21 mouse cellular contexts compared by ENCODE assay signal in genomic region chr12:14253336-14253735, GRCm38 (mm10).
DNase-seq lines count a peak whose midpoint lies in the region.
"Had no signal": no experiment of that assay in that cellular context is flagged by ENCODE, and none has a peak within 500 bp of the region (broad histone marks: within the 10 kb centered on the region; RNA-seq: fewer than 3 reads in every experiment).

No protein-coding gene starts in this region.

- intact Hi-C loops in left cerebral cortex, postnatal 10 days (cut with DNase I) = no loop called here

- WGBS in midbrain, embryonic 10.5 days = 93% methylated on average over 5 of the region's 5 CpGs

- H3K27me3 ChIP-seq in midbrain, embryonic 10.5 days (ENCODE audit: low read depth, poor library complexity, severe bottlenecking) = no peaks in the 10 kb centered on the region
- H3K27me3 ChIP-seq: hindbrain, embryonic 12.5 days; lung, embryonic 15.5 days; midbrain, embryonic 12.5 days; neural tube, embryonic 12.5 days had no signal

- H3K27ac ChIP-seq in midbrain, embryonic 10.5 days (replicated peaks) = no peak overlapping the region
- H3K27ac ChIP-seq: heart, embryonic 10.5 days; hindbrain, embryonic 12.5 days; liver, embryonic 14.5 days; lung, embryonic 15.5 days; midbrain, embryonic 12.5 days; neural tube, embryonic 12.5 days had no signal

- no peaks in the 10 kb centered on the region for H3K9me3 ChIP-seq in midbrain, embryonic 10.5 days (replicated peaks)
- H3K9me3 ChIP-seq: heart, embryonic 10.5 days; hindbrain, embryonic 12.5 days; lung, embryonic 15.5 days; midbrain, embryonic 12.5 days; neural tube, embryonic 12.5 days had no signal

- H3K36me3 ChIP-seq in midbrain, embryonic 10.5 days = no peaks in the 10 kb centered on the region
- H3K36me3 ChIP-seq: heart, embryonic 10.5 days; hindbrain, embryonic 12.5 days; lung, embryonic 15.5 days; midbrain, embryonic 12.5 days; neural tube, embryonic 12.5 days had no signal

- no peaks in the 10 kb centered on the region for H3K4me1 ChIP-seq in midbrain, embryonic 10.5 days
- H3K4me1 ChIP-seq: heart, embryonic 10.5 days; hindbrain, embryonic 12.5 days; lung, embryonic 15.5 days; midbrain, embryonic 12.5 days; neural tube, embryonic 12.5 days had no signal

- H3K4me3 ChIP-seq in midbrain, embryonic 10.5 days = no peak overlapping the region
- H3K4me3 ChIP-seq: heart, embryonic 10.5 days; hindbrain, embryonic 12.5 days; lung, embryonic 15.5 days; midbrain, embryonic 12.5 days; neural tube, embryonic 12.5 days had no signal

- DNase-seq in left cerebral cortex, adult 18-20 months (ENCODE audit: low spot score in 2 of 2) = peak; percentile 27 to 58
- DNase-seq in left cerebral cortex, postnatal 10 days (ENCODE audit: extremely low spot score in 1 of 2, low spot score in 2 of 2) = no peak
- peak; percentile 79 for DNase-seq in brain, adult 2 months (ENCODE audit: low read depth, low spot score)
- DNase-seq in gonadal fat pad, adult 2 months (ENCODE audit: low read depth) = peak; percentile 100
- peak; percentile 24 to 56 for DNase-seq in layer of hippocampus, postnatal 14 days (ENCODE audit: low spot score in 2 of 2)
- DNase-seq in midbrain, embryonic 10.5 days (ENCODE audit: low spot score) = no peak
- no peak for DNase-seq in lung, postnatal 25 days (ENCODE audit: low spot score)
- no peak for DNase-seq in heart, postnatal 4 days
- DNase-seq: adrenal gland, adult 2 months; B cell, adult 2 months; cerebellum, adult 9-11 months; embryo, embryonic 11 days; gastrocnemius, postnatal 25 days; kidney, adult 18-20 months; kidney, postnatal 10 days had no signal

Comparison
In these comparisons a context has a peak if more than half of its experiments do, and no peak if none do; other contexts are left out.
1. DNase-seq: peak in left cerebral cortex, adult 18-20 months (2 of 2), brain, adult 2 months (single experiment), gonadal fat pad, adult 2 months (single experiment) and layer of hippocampus, postnatal 14 days (2 of 2); none in left cerebral cortex, postnatal 10 days (0 of 2), midbrain, embryonic 10.5 days (single experiment), lung, postnatal 25 days (single experiment) and heart, postnatal 4 days (single experiment).